Mouse (Mus musculus) hindbrain, embryonic 14.5 days (tissue): ENCODE results near the gene Uap1. TPM values are rescaled to one million over a fixed set of nuclear protein-coding genes. Genes with fewer than 3 reads are reported as not detected.
A peak's percentile ranks its signal among the peaks of the same experiment; 100 is the strongest.
"Not testable (repeated sequence)": the region's sequence is repeated elsewhere in the genome, so short reads cannot be mapped to it uniquely, and the experiment has no call there.

ENCODE experiments used
- ATAC-seq: fragments of 200-750 bp; cut with Nextera tagmentation; 2 replicates; pipeline ENCODE4 v1.8.0; 2017; ENCODE audit warnings: moderate number of reproducible peaks, mild to moderate bottlenecking, moderate TSS enrichment, moderate library complexity; ENCODE audit not compliant: low FRiP score
- DNase-seq: peaks from one replicate; pipeline ENCODE4 v3.0.0-alpha.2; 2015; ENCODE audit warnings: low spot score
- H3K27ac ChIP-seq: fragments of 300-500 bp; sonication (generic); 2 replicates; pipeline ENCODE4 v1.5.1; 2014; ENCODE audit warnings: mild to moderate bottlenecking, moderate library complexity
- H3K27me3 ChIP-seq: fragments of 300-500 bp; sonication (generic); 2 replicates; pipeline ENCODE4 v1.6.1; 2014; ENCODE audit warnings: mild to moderate bottlenecking, low read length, mixed read lengths; ENCODE audit not compliant: control insufficient read depth, insufficient read depth
- H3K36me3 ChIP-seq: fragments of 300-500 bp; sonication (generic); replicated peaks from 2 replicates; pipeline ENCODE4 v1.6.1; 2014; ENCODE audit not compliant: control insufficient read depth, insufficient read depth
- H3K4me1 ChIP-seq: fragments of 300-500 bp; sonication (generic); replicated peaks from 2 replicates; pipeline ENCODE4 v1.6.1; 2014; ENCODE audit warnings: antibody characterized with exemption, low read length, mixed read lengths; ENCODE audit not compliant: control insufficient read depth, insufficient read depth
- H3K4me2 ChIP-seq: fragments of 300-500 bp; sonication (generic); replicated peaks from 2 replicates; pipeline ENCODE4 v1.6.1; 2014; ENCODE audit warnings: mild to moderate bottlenecking, moderate library complexity
- H3K4me3 ChIP-seq: fragments of 300-500 bp; sonication (generic); replicated peaks from 2 replicates; pipeline ENCODE4 v1.5.1; 2014; ENCODE audit warnings: mild to moderate bottlenecking, low read length
- H3K9ac ChIP-seq: fragments of 300-500 bp; sonication (generic); 2 replicates; pipeline ENCODE4 v1.6.1; 2014
- H3K9me3 ChIP-seq: fragments of 300-500 bp; sonication (generic); 2 replicates; pipeline ENCODE4 v1.6.1; 2016; ENCODE audit warnings: low read length; ENCODE audit not compliant: control insufficient read depth
- WGBS: fragments of 180-500 bp; shearing (Covaris S2); extraction: QIAGEN DNeasy Blood & Tissue Kit; methylation state at CpG from one replicate; pipeline ENCODE4 v1.1.7; 2014; 5-methylcytosine and 5-hydroxymethylcytosine counted together
- polyA plus RNA-seq: library from polyadenylated mRNA; unstranded; fragments of >200 nt; fragmentation: Nextera tagmentation; extraction: Ambion mirVana; gene quantifications from 2 replicates; pipeline ENCODE4 v1.2.1, GENCODE M21; 2014

Uap1 gene
- polyA plus RNA-seq, 1 experiment from 2014 or later = 63.8 TPM

- no peaks in the 10 kb centered on the region for H3K9me3 ChIP-seq
- H3K27me3 ChIP-seq = no peaks in the 10 kb centered on the region
- DNase-seq = no peak
- no peaks in the 10 kb centered on the region for H3K4me1 ChIP-seq
- no peak within 1 kb of the TSS for H3K9ac ChIP-seq
- peak within 1 kb of the TSS; percentile 4; the same call in 1 of the 2 replicates for H3K4me2 ChIP-seq
- peak within 1 kb of the TSS; percentile 6 for H3K4me3 ChIP-seq
- H3K27ac ChIP-seq = peak within 1 kb of the TSS; percentile 52; the same call in 1 of the 2 replicates
- H3K36me3 ChIP-seq = no peaks in the 10 kb centered on the region
- WGBS = 77% methylated on average over 17 of the region's 17 CpGs
- ATAC-seq = no peak
Observed at GRCm38 (mm10) chr1:170110516-170111332, 64.0 kb downstream of the Uap1 start, which contains the start of gene Ddr2. TSS of gene Ddr2 (minus strand) at chr1:170110762.

- WGBS = 87% methylated on average over 19 of the region's 19 CpGs
- Histone ChIP-seq H3K27ac (peak overlapping the region; percentile 52; the same call in 1 of the 2 replicates), H3K9ac (no peak overlapping the region), H3K9me3 (no peaks in the 10 kb centered on the region), H3K4me1 (no peaks in the 10 kb centered on the region), H3K36me3 (no peaks in the 10 kb centered on the region), H3K27me3 (no peaks in the 10 kb centered on the region), H3K4me3 (peak overlapping the region; percentile 6), H3K4me2 (peak overlapping the region; percentile 4; the same call in 1 of the 2 replicates)
- DNase-seq (no peak), ATAC-seq (no peak)
Observed at GRCm38 (mm10) chr1:170109776-170110515, 64.8 kb downstream of the Uap1 start.

GRCm38 (mm10) chr1:170102814-170103213, 71.9 kb downstream of the Uap1 start:
- H3K36me3 ChIP-seq, H3K4me1 ChIP-seq, H3K4me3 ChIP-seq, H3K9me3 ChIP-seq, H3K9ac ChIP-seq, ATAC-seq, H3K4me2 ChIP-seq, DNase-seq, H3K27ac ChIP-seq, H3K27me3 ChIP-seq: not testable (repeated sequence)
- 95% methylated on average over 6 of the region's 6 CpGs for WGBS

Other genes starting within 250 kb of the Uap1 start
- 4.7 and 4.8 TPM in 2 replicates for gene Ccdc190, start 246.3 kb downstream of the Uap1 start, polyA plus RNA-seq
- gene Hsd17b7, start 205.7 kb downstream of the Uap1 start, polyA plus RNA-seq = 30.6 and 35.8 TPM in 2 replicates
- 8.8 and 9.0 TPM in 2 replicates for gene Ddr2, start 64.2 kb downstream of the Uap1 start, polyA plus RNA-seq
- 14.4 and 17.2 TPM in 2 replicates for gene Uhmk1, start 40.4 kb upstream of the Uap1 start, polyA plus RNA-seq
- not detected in 2 replicates for gene Sh2d1b2, start 57.8 kb upstream of the Uap1 start, polyA plus RNA-seq
- gene Sh2d1b1, start 102.4 kb upstream of the Uap1 start, polyA plus RNA-seq = 0.08 TPM in 1 of 2 replicates, not detected in the other
- gene Gm7694, start 131.4 kb upstream of the Uap1 start, polyA plus RNA-seq = 2.5 and 3.1 TPM in 2 replicates
- gene Spata46, start 133.8 kb upstream of the Uap1 start, polyA plus RNA-seq = 0.67 and 1.6 TPM in 2 replicates